Mouse (Mus musculus) stomach, postnatal 0 days (tissue): Measurements from ENCODE around the gene Ogg1.

Source experiments
- CTCF ChIP-seq: IDR thresholded peaks from 2 replicates; pipeline ENCODE4 v1.5.1; 2016; ENCODE audit warnings: antibody characterized with exemption, low read depth, mild to moderate bottlenecking, moderate library complexity
- EP300 ChIP-seq: optimal IDR thresholded peaks from 2 replicates; pipeline ENCODE3; 2016; ENCODE audit warnings: antibody characterized with exemption

DNA sequence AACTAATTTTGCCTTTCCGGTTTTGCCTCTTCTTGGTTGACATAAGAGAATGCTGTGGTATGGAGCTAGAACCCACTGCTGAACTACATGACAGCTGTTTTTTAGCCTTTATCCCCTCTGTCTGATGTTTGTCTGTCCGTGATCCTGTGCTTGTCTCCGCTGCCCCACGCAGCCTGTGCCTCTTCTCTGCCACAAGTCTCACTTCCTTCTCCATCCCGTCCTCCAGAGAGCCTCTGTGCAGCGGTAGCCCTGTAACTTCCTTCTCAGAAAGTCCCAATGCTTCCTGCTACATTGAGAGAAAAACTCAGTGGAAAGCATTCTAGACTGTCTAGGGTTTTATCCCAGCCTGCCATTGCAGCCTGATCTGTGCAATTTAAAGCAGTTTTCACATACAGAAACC, 52.5 kb downstream of the Ogg1 start:
- TF ChIP-seq CTCF (no peak), EP300 (no peak)
